Mouse (Mus musculus): ENCODE results near the gene Zkscan16.

DNA sequence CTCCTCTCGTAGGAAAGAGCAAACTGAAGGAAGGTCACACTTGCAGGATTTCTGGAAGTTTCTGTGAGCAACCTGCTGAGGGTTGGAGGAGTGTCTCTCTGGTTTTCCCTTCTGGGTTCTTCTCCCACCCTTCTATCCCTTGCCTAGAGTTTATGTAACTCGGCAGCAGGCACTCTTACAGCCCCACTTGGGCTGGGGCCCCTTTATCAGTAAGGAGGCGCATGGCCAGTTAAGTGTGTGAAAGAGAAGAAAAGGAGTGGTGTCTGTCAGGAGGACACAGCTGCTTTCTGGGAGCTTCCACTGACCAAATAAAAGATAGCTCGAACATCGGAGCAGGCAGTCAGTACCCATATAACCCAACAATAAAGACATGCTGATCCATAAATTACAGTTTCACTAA is 48.8 kb downstream of the Zkscan16 start:
- TF ChIP-seq CTCF (IDR thresholded peaks at IDR 0.05; ENCODE audit: borderline replicate concordance, control insufficient read depth, extremely low read depth, insufficient read depth, low read length, poor library complexity), result no peak
- TF ChIP-seq POLR2A (IDR thresholded peaks at IDR 0.05; ENCODE audit: control insufficient read depth, extremely low read depth, insufficient read depth, low read length, poor library complexity), result no peak
